Mouse (Mus musculus) heart, postnatal 0 days (tissue): ENCODE results near the gene Sestd1.

Source experiments
- CTCF ChIP-seq: IDR thresholded peaks from 2 replicates; pipeline ENCODE4 v1.5.1; 2016; ENCODE audit warnings: antibody characterized with exemption, control low read depth, low read depth
- EP300 ChIP-seq: IDR thresholded peaks from 2 replicates; pipeline ENCODE4 v1.6.1; 2016; ENCODE audit warnings: antibody characterized with exemption, low read depth

DNA sequence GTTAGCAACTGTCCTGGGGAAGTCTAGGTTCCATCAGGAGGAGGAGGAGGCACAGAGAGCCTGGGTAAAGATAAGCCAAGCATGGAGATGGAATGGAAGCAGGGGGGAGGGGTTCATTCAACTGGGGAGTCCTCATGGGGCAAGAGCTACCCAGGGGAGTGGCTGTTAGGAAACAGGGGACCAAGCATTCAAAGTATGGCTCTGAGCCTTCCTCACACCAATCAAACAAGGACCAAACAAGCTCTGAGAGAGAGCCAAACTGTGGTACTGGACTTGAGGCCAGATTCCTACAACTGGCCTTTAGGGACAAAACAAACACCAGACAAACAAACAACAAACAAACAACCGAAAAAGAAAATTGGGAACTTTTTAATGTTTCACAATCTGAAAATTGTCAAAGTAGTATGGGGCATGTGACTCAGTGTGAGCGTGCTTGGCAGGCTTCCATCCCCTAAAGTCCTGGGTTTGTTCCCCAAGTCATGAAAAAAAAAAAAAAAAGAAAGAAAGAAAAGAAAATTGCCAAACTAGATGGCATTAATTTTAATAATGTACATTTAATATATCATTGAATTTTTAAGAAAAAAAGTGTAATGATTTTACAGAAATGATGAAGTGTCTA, 4.0 kb upstream of the Sestd1 start:
- TF ChIP-seq CTCF (no peak), EP300 (no peak)
